Mouse (Mus musculus): ENCODE data around the gene Tcp10b. TPM values are rescaled to one million over a fixed set of nuclear protein-coding genes. Genes with fewer than 3 reads are reported as not detected.

Tcp10b gene
- polyA plus RNA-seq (2012), result not detected in 2 replicates

GRCm38 (mm10) chr17:13060804-13061203, at the start of gene Tcp10b:
Gene Tcp10b (plus strand): TSS chr17:13061104.

GRCm38 (mm10) chr17:13052124-13052813, 8.6 kb upstream of the Tcp10b start, which contains the start of gene Gpr31b:
Gene Gpr31b (minus strand): TSS chr17:13052296.

GRCm38 (mm10) chr17:13131710-13132109, 70.8 kb downstream of the Tcp10b start, which contains the start of gene Unc93a:
Gene Unc93a (minus strand): TSS chr17:13131810.

Other genes starting within 250 kb of the Tcp10b start
- gene Mas1, start 193.0 kb upstream of the Tcp10b start, polyA plus RNA-seq (2012), result not detected in 2 replicates
- gene Mrgprh, start 185.1 kb upstream of the Tcp10b start, polyA plus RNA-seq (2012), result not detected in 2 replicates
- gene Pnldc1, start 150.9 kb upstream of the Tcp10b start, polyA plus RNA-seq (2012), result 0.12 TPM in 1 of 2 replicates, not detected in the other
- 30.8 and 34.7 TPM in 2 replicates for gene Tcp1, start 145.4 kb upstream of the Tcp10b start, polyA plus RNA-seq (2012)
- 83.5 and 85.3 TPM in 2 replicates for gene Mrpl18, start 144.8 kb upstream of the Tcp10b start, polyA plus RNA-seq (2012)
- 0.22 and 0.44 TPM in 2 replicates for gene Acat3, start 120.5 kb upstream of the Tcp10b start, polyA plus RNA-seq (2012)
- 3.9 and 4.6 TPM in 2 replicates for gene Acat2, start 100.4 kb upstream of the Tcp10b start, polyA plus RNA-seq (2012)
- 27.4 and 28.9 TPM in 2 replicates for gene Wtap, start 66.9 kb upstream of the Tcp10b start, polyA plus RNA-seq (2012)
- gene Sod2, start 54.3 kb upstream of the Tcp10b start, polyA plus RNA-seq (2012), result 313 and 341 TPM in 2 replicates
- gene Gpr31b, start 8.8 kb upstream of the Tcp10b start, polyA plus RNA-seq (2012), result 0.05 TPM in 1 of 2 replicates, not detected in the other
- gene Unc93a, start 70.7 kb downstream of the Tcp10b start, polyA plus RNA-seq (2012), result 0.03 TPM in 1 of 2 replicates, not detected in the other
- not detected in 2 replicates for gene Smok2a, start 160.1 kb downstream of the Tcp10b start, polyA plus RNA-seq (2012)
- gene Smok2b, start 169.2 kb downstream of the Tcp10b start, polyA plus RNA-seq (2012), result 0.09 and 0.10 TPM in 2 replicates

All from megakaryocyte-erythroid progenitor cell, adult 5 weeks (primary cell).